Mouse (Mus musculus): Measurements from ENCODE around the gene Cdk4.

GRCm38 (mm10) chr10:127085633-127086032 is 22.3 kb downstream of the Cdk4 start:
- TF ChIP-seq CTCF (IDR thresholded peaks at IDR 0.05; ENCODE audit: low read depth, low read length) (no peak), EP300 (IDR thresholded peaks at IDR 0.05; ENCODE audit: insufficient read depth, low read depth, low read length) (no peak), POLR2A (IDR thresholded peaks at IDR 0.05; ENCODE audit: insufficient read depth, low read length) (no peak)
